Mouse (Mus musculus): ENCODE data around the gene Tlx2.

Gene Tlx2

DNA sequence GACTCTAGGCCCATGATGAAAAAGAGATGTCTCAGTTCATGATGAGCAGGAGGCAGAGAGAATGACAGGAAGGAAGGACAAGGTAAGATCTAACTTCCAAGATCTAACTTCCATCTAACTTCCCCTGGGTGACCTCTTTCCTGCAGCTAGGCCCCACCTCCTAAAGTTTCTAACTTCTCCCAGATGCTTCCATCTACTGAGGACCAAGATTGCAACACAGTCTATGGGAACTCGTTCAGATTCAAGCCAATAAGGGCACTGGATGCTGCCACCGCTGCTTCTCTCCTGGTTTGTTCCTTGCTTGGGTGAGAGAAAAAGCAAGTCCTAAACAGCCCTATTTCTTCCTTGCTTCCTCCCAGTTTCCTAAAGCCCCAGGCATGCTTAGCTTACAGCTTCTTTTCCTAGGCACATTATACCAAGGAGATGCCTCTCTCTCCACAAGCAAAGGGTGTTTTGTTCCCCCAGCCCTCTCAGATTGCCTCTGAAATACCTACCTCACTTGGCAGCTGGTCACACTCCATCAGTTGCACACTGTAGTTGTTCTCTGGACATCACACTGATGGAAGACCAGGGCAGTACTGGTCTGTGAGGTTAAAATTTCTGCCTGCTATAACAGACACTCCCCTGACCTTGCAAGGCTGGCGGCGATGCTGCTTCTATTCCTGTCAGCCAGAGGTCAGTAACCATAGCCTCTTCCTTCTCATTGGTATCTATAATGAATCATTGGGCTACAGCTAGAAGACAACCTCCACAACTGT is 49.1 kb downstream of the Tlx2 start:
- no peak for DNase-seq (ENCODE audit: low spot score)

DNA sequence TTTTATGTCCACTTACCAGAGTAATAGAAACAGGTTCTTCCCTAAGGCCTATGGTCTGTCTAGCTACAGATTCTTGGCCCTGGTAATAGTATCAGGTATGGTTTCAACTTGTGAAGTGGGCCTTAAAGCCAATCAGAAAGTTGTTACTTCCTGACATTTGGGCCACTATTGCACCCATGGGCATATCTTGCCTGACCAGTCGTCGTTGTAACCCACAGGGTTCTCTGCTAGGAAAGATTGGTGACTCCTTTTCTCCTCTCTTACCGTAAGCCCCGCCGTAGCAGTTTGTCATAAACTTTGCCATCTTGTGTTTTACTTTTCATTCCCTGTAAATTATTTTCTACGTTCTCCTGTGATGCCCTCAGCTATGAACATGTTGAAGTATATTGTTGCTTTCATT is 50.0 kb downstream of the Tlx2 start:
- DNase-seq (ENCODE audit: low spot score), result no peak

DNA sequence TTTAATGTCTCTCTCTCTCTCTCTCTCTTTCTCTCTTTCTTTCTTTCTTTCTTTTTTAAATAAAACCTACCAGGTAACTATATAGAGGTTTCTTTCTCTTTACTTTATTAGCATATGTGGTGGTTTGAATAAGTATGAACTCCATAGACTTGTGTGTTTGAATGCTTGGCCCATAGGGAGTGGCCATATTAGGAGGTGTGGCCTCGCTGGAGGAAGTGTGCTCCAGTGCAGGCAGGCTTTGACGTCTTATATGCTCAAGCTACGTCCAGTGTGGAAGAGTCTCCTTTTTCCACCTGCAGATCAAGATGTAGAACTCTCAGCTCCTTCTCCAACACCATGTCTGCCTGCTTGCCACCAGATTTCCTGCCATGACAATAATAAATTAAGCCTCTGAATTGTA is 51.0 kb downstream of the Tlx2 start:
- no peak for DNase-seq (ENCODE audit: low spot score)

All from ovary, postnatal 10 days (tissue).